Mouse (Mus musculus) gastrocnemius, adult 8-10 months (tissue): ENCODE measurements around the gene Mcemp1. TPM values are rescaled to one million over a fixed set of nuclear protein-coding genes. Genes with fewer than 3 reads are reported as not detected.

ENCODE experiments used
- DNase-seq, 2 experiments: peaks; one replicate each; pipeline ENCODE4 v3.0.0; 2022; ENCODE audit warnings: low spot score in 2 of 2
- total RNA-seq, 4 experiments: library from RNA; stranded (reverse); gene quantifications; 2 replicates each; pipeline ENCODE4 v1.2.4; 2022

The Mcemp1 gene
- total RNA-seq, 4 experiments from 2014 or later: not detected

DNA sequence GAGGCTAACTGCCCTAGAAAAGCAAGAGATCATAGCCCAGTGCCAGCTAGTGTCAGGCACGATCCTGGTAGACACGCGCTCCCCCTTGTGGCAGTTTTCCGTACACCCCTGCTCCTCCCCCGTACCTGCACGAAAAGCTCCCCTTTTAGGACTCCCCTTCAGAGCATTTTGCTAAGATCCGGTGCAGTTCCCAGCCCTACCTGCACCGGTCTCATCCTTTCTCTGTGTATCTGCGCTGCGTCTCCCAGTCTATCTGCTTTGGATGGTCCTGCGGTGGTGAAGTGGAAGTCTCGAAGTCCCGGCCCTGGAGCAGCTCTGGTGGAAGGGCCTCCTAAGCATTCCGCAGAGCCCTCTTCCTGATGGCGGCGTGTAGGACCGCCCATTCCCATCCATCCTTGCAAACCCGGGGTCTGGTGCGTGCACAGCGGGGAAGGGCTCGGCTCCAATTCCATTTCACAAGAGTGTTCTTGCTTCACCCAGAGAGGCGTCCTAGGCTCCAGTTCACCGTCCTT, 6.5 kb downstream of the Mcemp1 start, which contains the start of gene Fcor:
TSS of gene Fcor (minus strand) at position 383 of the 512 bp plus-strand sequence.
- DNase-seq: peak; percentile 58 to 67

DNA sequence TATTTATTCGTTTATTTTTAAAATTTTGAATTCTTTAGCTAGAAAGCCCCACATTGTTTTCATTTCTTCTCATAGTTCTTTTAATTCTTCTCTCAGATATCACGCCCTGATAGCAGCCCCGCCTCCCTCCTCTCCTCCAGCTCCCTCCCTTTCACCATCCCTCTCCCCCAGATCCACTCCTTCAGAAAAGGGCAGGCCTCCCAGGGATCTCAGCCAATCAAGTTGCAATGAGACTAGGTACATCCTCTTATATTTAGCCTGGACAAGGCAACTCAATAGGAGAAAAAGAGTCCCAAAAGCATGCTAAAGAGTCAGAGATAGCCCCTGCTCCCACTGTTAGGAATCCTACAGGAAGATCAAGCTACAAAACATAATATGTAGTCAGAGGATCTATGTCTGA, 9.1 kb downstream of the Mcemp1 start:
- no peak for DNase-seq

DNA sequence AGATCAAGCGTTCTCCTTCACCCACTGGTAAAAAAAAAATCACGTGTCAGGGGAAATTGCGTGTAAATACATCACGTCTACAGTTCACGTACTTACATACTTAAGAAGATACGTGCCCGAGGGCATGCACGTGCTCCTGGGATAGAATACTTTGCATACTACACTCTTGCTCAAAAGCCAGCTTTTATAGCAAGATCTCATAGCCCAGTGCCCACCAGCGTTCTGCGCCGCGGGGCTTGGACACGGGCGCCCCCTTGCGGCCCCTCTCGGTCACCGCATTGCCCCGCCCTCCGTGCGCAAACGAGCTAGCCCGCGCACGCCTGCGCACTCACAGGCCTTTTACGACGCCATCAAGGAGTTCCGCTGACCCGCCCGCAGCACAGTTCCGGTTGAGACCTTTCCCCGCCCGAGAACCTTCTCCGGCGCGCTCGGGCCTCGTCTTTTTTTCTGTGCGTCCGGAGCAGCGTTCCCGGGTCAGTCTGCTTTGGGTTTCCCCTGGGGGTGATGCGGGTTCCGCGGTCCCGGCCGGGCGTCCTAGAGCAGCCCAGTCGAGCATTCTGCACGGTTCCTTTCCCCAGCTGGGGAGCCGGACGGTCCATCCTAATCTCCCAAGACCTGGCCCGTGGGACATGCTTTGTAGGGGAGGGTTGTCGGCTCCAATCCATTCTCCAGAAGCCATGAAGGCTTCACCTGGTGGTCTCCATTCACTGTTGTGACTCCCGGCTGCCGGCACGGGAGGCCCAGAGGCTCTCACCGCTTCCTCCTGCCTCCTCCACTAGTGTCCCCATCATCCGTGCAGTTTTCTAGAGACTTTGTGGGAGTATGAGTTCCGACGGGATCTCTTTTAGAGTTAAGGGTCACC, 10.8 kb downstream of the Mcemp1 start, which contains the start of gene Trappc5:
TSS of gene Trappc5 (plus strand) at position 169 of the 862 bp plus-strand sequence.
- peak; percentile 88 to 90 for DNase-seq

DNA sequence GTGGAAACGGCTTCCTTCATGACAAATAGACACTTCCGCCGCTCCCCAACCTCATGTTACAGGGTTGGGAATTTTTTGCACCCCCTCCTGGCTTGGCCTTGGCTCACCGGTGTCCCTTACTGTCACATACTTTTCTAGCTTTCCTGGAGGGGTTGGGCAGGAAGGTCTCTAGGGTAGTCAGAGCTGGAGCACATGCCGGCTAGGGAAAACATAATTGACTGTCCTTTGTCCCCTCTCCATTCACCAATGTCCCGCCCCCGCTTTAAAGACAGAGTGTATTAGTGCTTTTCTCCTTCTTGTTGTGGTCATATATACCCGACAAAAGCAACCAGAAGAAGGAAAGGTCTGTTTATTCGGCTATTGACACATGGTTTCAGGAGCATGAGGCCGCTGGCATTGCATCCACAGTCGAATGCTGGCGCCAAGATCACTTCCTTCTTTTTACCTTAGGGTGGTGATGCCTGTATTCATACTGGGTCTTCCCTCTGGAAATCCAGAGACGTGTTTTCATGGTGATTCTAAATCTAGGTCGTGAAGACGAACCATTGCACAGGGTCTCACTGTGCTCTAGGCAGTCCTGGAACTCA, 11.5 kb downstream of the Mcemp1 start:
- DNase-seq: no peak

DNA sequence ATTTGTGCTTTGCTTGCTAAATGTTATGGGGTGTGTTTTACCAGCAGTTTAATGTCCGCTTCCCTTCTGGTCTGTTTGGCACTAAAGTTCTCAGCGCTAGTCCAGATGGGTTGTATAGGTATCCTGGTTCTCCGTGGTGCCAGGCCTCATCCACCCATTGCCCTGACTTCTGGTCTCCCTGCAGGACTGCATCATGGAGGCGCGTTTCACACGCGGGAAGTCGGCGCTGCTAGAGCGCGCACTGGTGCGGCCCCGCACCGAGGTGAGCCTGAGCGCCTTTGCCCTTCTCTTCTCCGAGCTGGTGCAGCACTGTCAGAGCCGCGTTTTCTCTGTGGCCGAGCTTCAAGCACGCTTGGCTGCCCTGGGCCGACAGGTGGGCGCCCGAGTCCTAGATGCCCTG, 13.3 kb downstream of the Mcemp1 start:
- no peak for DNase-seq

DNA sequence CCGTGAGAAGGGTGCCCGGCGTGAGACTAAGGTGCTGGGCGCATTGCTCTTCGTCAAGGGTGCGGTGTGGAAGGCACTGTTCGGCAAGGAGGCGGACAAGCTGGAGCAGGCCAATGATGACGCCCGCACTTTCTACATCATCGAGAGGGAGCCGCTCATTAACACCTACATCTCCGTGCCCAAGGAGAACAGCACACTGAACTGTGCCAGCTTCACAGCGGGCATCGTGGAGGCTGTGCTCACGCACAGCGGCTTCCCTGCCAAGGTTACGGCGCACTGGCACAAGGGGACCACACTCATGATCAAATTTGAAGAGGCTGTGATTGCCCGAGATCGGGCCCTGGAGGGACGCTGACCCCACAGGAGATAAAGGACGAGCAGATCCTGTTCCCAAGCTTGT, 13.7 kb downstream of the Mcemp1 start:
- DNase-seq: no peak

DNA sequence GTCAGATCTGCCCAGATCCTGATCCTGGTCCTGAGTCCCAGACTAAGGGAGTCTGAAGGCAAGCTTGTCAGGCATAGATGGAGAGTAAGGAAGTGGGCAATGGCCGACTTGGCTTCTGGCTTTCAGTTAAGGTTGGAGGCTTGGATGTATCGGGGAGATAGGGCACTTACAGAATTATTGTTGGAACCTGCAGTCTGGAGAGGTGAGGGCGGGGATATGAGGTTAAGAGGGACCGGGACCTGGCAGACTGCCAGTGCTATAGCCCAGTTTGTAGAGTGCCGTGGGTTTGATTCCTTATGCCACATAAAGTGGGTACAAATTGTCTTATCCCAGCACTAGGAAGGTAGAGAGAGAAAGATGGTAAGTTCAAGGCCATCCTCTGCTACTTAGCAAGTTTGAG, 14.1 kb downstream of the Mcemp1 start:
- DNase-seq: no peak

DNA sequence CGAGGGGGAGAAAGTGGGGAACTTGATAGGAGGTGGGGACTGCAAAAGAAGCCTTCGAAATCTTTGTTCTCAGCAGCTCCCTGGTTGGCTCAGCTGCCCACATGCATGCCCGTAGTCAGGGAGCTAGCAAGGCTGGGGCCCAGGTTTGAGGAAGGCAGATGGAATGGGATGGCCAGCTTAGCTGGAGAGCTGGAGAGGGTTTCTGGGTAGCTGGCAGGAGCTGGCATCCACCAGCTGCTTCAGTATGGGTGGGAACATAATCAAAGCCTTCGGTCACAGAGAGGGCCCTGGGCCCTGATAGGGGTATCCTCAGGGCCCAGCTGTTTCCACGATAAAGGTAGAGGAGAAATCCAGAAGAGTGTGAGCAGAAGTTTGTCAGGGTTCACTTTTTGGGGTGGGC, 16.9 kb downstream of the Mcemp1 start:
- no peak for DNase-seq

DNA sequence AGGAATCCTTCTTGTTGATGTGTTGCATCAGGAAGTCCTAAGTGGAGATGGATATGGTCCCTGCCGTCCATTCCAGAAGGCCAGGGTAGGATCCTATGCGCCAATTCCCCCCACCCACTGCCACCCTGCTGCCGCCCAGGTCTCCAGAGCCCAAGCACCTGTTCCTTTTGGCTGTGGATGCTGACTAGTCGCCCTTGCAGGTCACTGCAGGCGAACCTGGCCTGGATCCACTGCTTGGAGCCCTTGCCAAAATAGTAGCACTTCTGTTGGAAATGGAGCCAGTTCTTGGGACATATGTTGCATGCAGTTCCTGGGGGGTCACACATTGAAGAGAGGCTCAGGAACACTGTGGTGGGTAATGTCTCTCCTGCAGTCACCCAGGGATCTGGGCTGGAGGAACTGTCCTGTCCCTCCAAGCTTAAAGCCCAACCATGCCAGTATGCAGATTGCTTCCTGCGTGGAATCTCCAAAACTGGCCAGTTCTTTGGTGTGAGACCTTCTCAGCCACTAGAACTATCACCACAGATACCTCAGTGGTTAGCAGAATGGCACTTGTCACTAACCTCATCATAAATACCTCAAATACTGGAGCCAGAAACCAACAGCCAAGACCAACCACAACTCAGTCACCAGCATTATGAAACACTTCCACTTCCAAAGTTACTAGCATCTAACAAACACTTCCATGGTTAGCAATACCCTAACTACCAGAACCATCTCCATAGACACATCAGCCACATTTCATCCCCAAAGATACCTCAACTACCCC, 18.0 kb downstream of the Mcemp1 start:
- no peak for DNase-seq

DNA sequence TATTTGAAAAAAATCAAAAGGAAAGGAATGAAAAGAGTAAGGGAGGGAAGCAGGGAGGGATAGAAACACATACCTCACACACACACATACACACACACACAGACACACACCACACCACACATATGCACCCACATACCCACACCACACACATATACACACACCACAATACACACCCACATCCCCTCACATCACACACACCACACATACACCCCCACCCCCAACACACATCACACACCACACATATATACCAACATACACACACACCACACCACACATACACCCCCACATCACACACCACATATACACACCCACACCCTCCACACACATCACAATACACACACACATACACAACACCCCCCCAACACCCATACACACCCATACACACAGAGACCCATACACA, 19.0 kb downstream of the Mcemp1 start:
- DNase-seq: no peak

DNA sequence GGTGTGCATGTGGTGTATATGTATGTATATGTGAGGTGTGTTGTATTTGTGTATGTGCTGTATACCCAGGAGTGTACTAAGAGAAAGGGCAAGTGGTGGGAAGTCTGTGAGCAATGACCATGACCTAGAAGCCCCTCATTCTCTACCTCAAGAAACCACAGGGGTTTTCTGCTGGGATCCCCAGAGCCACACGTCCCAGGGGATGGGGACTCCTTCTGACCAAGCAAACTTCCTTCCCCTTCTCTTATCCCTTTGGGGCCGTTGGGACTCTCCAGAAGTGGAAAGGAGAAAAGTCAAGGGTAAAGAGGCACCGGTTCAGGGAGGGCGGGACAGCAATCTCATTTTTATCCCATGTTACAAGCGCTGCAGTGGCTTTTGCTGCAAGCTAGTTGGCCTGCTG, 19.9 kb downstream of the Mcemp1 start:
- no peak for DNase-seq

DNA sequence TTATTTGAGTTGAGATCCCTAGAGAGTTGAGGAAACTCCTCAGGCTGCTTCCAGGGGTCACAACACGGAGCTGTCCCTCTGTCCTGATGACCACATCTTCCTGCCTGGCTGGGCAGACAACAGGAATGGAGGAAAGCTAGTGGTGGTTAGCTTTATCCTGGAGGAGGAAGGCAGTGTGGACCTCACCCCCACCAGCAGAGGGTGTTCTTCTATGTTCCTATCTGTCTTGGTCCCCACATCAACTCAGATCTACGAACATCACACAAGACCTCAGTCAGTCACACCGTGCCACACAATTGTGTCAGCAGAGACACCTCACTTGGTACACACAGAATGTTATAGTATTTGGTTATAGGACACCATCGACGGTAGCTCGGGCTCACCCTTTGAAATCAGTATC, 22.0 kb downstream of the Mcemp1 start:
- DNase-seq: no peak

DNA sequence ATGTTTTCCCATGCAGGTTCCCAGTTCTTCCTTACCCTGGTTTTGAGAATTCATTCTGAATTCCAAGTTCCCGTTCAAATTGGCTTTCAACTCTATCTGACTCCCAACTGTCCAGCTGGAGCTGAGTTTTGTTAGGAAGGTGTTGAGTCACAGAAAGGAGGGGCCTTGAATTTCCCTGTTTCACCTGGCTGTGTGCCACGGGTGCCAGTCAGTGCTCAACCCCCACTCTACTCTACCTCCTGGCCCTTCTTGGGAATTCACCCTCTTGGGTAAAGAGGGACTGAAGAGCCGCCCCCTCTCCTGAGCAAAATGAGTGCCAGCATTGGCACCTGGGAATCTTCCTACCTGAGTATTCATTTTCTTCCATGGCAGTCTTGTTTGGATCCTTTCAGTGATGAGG, 25.2 kb downstream of the Mcemp1 start:
- DNase-seq: no peak

DNA sequence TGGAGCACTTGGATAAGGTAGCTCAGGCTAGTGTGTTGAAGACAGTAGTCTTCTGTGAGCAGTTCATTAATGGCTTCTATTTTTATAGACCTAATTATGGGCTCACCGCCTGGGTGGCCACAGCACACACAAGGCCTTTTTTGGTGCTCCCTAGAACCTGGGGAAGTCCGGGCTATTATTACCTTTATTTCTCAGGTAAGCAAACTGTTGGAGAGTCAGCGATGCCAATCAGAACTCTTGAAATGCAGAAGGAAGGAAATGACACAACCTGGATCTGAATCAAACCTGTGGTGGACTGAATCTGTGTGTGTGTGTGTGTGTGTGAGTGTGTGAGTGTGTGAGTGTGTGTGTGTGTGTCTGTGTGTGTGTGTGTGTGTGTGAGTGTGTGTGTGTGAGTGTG, 28.6 kb downstream of the Mcemp1 start, which contains the start of gene Fcer2a:
TSS of gene Fcer2a (minus strand) at position 55 of the 400 bp plus-strand sequence.
- no peak for DNase-seq

DNA sequence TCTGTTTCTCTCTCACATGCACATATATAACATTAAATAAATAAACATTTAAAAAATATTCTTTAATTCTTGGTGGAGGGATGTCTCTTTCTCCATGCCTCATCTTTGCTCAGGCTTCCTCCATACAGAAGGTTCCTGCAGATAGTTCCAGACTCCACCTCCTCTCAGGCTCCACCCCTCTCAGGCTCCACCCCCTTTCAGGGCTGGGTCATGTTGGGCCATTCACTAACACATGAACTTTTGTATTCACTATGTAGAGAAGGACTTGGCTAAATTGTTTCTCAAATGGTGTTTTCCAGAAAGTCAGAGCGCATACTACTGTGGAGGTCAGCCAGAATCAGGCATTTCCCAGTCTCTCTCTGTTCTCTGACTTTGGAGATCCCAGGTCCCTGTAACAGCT, 35.9 kb downstream of the Mcemp1 start:
- DNase-seq: no peak

DNA sequence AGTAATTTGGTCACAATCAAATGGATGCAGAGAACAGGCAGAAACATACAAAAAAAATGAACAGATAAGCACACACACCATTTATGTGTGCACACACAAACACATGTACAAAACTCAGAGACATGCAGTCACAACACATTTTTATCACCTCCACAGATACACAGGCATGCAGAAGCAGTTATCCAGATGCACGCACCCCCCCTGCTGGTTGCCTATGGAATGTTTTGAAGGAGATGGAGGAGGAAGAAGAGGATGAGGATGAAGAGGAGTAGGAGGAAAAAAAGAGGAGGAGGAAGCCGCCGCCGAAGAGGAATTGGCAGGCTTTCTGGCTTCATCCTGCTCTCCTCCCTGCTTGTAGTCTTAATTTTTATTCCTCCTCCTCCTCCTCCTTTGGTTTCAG, 40.2 kb downstream of the Mcemp1 start:
- DNase-seq: no peak

DNA sequence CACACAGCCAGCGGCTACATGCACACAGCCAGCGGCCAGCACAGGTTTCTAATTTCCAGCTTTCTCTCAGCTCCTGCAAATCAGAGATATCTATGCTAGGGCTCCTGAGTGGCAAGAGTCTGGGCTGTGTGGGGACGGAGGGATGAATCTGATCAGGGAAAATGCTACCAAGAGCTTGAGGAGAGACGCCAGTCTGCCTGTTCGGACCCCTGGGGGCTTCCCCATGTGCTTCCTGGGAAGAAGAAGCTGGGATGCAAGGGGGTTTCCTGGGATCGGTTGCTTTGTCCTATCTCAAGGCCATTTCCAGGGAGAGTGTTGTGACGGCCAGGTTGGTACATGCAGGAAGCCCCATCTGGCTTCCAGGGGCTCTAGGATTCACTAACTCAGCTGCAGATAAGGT, 42.1 kb downstream of the Mcemp1 start:
- DNase-seq: no peak

DNA sequence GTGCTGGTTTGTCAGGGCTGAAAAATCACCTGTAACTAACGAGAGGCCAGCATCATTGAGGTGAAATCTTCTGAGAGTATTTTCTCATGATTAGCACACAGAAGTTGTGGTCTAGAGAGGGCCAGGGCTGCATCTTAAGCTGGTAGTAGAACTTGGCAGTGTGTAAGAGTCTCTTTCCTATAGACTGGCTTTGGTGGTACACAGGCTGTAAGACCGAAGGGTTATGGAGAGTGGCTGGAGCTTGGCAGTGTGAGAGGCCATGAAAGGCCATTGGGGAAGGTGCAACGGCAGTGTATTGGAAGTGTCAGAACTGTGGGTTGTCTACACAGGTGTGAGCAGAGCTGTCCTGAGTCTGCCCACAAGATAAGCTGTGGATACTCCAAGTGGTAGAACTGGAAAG, 44.8 kb downstream of the Mcemp1 start:
- DNase-seq: no peak

DNA sequence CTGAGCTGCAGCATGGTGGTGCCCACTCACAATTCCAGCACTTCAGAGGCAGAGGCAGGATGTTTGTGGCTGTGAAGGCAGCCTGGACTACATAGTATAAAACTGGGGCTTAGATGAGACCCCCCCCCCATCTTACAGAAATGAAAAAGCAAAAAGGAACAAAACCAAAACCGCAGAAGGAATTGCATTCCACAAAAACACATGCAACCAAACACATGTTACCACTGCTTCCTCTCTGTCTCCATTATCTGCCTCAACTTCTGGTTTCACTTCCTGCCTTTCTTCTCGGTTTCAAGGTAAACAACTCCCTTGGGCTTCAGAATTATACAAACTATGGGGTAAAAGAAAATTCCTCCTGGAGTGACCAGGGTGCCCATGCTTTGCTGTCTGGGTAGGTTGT, 46.1 kb downstream of the Mcemp1 start:
- DNase-seq: no peak

DNA sequence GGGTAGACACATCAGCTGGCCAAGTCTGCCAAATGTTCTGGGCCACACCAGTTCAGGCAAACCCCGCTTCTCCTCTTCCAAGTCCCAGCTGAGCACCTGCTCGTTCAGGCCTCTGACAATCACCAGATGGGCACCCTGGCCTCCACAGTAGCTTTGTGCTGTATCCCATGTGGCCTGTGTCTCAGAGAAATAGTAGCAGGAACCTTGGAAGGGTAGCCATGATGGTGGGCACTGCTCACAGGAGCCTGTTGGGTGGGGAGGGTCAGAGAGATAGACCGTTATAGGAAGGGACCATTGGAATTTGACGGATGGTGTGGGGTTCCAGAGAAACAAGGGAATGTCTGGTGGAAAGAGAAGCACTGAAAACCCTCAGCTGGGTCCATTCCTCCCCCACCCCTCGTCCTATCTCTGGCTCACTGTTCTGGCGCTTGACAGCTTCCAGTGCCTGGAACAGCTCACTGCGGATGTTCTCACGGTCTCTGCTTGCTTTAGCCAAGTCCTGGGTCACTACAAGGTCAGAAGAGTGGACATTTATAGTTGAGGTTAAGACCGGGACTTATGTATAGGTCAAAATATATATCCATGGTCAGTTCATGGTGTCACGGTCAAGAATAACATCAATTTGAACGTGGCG, 51.9 kb downstream of the Mcemp1 start:
- no peak for DNase-seq

DNA sequence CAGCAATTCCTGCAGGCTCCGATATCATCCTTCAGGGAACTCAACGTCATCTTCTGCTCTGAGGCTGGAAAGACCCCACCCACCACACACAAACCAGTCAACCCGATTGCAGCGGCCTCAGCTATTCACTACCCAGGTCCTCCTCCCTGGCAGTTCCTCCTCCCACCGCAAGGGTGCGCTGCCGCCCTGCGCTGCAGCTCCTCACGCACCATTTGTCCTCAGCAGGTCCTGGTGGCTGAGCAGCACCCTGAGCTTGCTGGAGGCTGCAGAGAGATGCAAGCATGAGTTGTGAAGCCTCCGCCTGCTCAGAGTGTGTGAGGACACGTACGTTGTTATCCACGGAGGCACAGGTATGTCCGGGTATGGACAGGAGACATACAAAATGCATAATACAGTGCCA, 53.0 kb downstream of the Mcemp1 start:
- peak; percentile 14 to 19 for DNase-seq
